Mouse (Mus musculus) adrenal gland, adult 18-20 months (tissue): ENCODE results near the gene Rusc2. TPM values are rescaled to one million over a fixed set of nuclear protein-coding genes. Genes with fewer than 3 reads are reported as not detected.

Experiments used
- DNase-seq, 2 experiments: peaks; one replicate each; pipeline ENCODE4 v3.0.0; 2021 to 2022; ENCODE audit warnings: low spot score in 2 of 2
- total RNA-seq, 2 experiments: library from RNA; stranded (reverse); gene quantifications; 1 replicate in 1 of 2; 2 replicates in 1 of 2; pipeline ENCODE4 v1.2.3; 2021

Rusc2 gene
- total RNA-seq, 2 experiments from 2014 or later: 36.9 to 39.9 TPM

GRCm38 (mm10) chr4:43383246-43384082 is 1.7 kb downstream of the Rusc2 start:
- no peak for DNase-seq

- no peak for DNase-seq
Measured at GRCm38 (mm10) chr4:43384083-43384460, 2.3 kb downstream of the Rusc2 start.

- no peak for DNase-seq
Measured at GRCm38 (mm10) chr4:43384541-43384940, 2.8 kb downstream of the Rusc2 start.

- no peak for DNase-seq
Measured at GRCm38 (mm10) chr4:43386932-43387331, 5.2 kb downstream of the Rusc2 start.

- no peak for DNase-seq
Measured at GRCm38 (mm10) chr4:43389390-43389789, 7.6 kb downstream of the Rusc2 start.

DNA sequence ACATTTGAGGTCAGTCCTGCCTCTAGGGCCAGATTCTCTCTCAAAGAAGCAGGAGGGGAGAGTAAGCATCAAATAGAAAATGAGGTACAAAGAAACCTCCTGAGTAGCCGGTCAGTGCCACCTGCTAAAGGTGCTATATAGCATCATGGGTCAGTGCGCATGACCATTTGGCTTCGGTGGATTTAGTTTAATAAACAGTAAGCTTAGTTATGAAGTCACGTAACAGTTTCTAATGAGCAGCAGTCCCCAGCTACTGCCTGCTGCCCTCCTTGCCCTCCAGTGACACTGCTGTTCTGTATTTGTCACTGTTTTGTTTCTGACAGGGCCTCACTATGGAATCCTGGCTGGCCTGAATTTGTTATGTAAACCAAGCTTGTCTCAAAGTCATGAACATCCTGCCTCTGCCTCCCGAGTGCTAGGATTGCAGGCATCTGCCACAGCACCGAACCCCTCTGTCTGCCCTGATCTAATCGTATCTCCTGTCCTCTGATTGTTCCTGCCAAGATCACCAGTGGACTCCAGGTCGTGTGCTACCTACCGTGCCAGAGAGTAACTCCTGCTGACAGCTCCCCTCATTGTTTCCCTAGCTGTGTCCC is 8.2 kb downstream of the Rusc2 start:
- DNase-seq: no peak

GRCm38 (mm10) chr4:43391521-43392050 is 9.8 kb downstream of the Rusc2 start:
- DNase-seq: no peak

DNA sequence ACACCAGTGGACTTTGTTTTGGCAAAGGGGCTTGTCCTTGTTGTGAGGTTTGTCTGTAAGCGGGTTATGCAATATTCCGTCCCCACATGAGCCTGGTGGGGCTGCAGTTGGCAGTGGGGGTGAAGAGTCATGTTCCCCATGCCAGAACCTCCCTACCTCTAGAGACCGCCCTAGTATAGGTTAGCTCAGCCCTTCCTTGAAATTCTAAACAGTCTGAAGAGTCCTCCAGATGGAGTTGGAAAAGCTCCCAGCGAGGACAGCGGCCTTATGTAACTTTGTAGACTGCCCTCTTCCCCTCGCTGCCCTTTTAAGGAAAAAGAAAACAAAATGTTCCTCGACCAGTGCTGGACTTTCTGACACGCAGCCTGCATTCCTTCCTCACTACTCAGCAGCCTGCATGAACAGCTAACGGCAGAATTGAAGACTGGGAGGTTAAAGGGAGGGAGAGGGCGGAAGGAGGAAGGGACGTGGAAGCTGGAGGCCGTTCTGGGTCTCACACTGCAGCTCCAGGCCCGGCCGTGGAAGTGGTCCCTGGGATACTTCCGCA is 12.6 kb downstream of the Rusc2 start:
- DNase-seq: peak; percentile 57 to 59

GRCm38 (mm10) chr4:43395147-43395546 is 13.4 kb downstream of the Rusc2 start:
- no peak for DNase-seq

DNA sequence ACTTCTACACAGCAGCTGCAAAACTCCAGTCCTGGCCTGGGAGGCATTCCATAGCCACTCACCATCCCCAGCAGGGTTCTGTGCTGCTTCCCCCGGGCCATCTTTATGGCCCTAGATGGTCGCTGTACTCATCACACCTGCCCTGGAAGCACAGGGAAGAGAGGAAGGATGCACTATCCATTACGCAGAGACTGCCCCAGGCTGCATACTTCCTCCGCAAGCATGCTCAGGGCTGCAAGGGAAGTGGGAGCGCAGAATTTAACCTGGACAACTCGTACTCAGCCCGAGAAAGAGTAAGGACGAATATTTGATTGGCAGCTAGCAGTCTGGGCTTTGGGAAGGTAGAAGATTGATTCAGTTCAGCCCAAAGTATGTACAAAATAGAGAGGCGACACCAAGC is 14.1 kb downstream of the Rusc2 start:
- no peak for DNase-seq

DNA sequence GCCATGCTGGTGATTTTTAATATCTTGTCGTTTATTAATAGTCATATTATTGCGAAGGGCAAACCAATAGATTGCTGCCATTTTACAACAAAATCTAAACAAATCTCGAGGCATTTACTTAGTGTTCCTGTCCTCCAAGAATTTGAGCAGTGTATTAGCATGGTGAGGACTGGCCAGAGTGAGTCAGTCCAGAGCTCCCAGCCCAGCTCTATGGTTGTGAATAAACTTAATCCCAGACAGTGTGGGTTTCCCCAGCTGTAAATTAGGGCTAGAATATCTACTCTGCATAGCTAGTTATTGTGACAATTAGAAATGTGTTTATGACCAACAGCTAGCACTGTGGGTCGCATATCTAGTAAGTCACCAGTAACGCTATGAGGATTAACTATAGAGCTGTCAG is 14.6 kb downstream of the Rusc2 start:
- no peak for DNase-seq

GRCm38 (mm10) chr4:43398014-43398413 is 16.2 kb downstream of the Rusc2 start:
- DNase-seq: no peak

- peak; percentile 73 to 74 for DNase-seq
Measured at GRCm38 (mm10) chr4:43398829-43399331, 17.1 kb downstream of the Rusc2 start.

- peak in 1 of 2 experiments; percentile 24 for DNase-seq
Measured at GRCm38 (mm10) chr4:43399391-43400131, 17.8 kb downstream of the Rusc2 start.

DNA sequence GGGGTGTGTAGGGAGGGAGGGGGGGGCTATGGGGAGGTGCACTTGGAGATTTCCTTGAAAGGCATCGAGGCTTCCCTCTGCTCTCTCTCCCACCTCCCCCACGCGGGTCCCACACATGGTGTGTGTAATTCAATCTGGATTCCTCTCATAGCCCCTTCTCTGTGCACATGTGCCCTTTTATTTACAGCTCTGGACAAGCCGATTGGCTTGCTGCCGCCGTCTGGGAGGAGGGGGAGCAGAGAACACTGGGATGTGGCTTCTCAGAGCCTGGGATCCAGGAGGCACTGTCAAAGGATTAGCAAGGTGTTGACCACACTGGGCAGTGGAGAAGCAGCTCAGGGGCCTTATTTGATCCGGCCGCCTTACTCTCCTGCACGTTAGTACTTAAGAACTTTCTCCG is 19.2 kb downstream of the Rusc2 start:
- DNase-seq: no peak

GRCm38 (mm10) chr4:43401486-43401885 is 19.7 kb downstream of the Rusc2 start:
- DNase-seq: no peak

GRCm38 (mm10) chr4:43402212-43402611 is 20.4 kb downstream of the Rusc2 start:
- peak in 1 of 2 experiments; percentile 22 for DNase-seq

DNA sequence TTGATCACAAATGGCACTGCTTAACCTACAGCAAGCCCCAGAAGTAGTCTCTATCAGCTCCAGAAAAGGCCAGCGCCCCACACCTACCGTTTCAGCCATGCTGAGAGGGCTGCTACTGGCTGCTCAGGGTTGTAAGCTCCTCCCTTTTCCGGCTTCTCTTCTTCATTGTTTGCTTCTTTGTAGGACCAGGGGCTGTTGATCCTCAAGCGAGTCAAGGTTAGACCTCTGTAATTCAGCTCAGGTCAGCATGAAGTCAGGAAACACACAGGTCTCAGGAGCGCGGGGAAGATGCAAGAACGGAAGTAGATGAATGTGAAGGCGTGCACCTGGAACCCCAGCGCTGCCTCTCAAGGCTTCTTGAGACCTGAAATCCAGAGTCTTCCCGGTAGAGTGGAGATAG is 22.9 kb downstream of the Rusc2 start:
- no peak for DNase-seq

DNA sequence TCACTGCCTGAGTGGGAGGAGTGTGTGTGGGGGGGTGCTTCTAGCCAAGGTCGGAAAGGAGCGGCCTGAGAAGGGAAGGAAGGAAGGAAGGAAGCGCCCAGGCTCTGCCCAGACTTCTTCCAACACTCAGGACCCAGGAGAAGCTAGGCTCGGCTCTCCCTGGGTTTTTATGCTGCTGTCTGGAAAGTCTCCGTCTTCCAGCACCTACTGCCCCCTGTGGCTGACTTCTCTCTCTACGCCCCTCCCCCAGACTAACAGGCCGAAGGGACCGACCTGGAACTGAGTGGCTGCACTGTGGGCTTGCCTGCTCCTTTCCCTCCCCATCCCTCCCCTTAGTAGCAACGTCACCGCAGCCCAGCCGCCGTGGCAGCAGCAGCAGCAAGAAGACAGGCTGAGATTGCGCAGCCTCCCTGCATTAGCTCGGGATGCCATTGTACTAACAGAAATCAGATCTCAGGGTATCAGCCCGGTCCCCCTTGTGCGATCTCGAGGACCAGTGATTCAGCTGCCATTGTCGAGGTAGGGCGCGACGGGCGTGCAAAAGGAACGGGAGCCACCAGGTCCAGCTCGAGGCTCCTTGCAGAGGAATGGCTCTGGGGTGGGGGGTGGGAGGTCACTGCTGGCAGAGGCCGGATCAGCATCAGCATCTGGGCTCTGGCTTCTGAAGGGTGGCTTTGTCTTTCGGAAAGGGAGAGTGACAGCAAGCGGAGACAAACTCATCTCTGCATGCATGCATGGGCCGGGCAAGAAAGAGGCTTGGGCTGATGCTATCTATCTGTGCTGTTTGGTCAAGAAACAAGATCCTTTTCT is 24.6 kb downstream of the Rusc2 start:
- DNase-seq: peak; percentile 55 to 60
